Mouse (Mus musculus) limb, embryonic 12.5 days (tissue): ENCODE measurements at regions not wholly inside any gene's neighbourhood (a gene's known extent, or its start where the extent isn't known, plus 50 kb on each side); places are given as distances from the start of the nearest gene placed in this dataset.

Experiments used
- ATAC-seq: fragments of 200-750 bp; cut with Nextera tagmentation; 2 replicates; pipeline ENCODE4 v1.8.0; 2017; ENCODE audit warnings: low read depth, moderate TSS enrichment; ENCODE audit not compliant: insufficient number of reproducible peaks, insufficient read depth, low FRiP score, low TSS enrichment
- H3K27ac ChIP-seq: fragments of 300-500 bp; sonication (generic); 2 replicates; pipeline ENCODE4 v1.5.1; 2016; ENCODE audit warnings: mild to moderate bottlenecking, moderate library complexity
- H3K27me3 ChIP-seq: fragments of 300-500 bp; sonication (generic); 2 replicates; pipeline ENCODE4 v1.6.1; 2016; ENCODE audit warnings: mild to moderate bottlenecking, moderate library complexity
- H3K36me3 ChIP-seq: fragments of 300-500 bp; sonication (generic); 2 replicates; pipeline ENCODE4 v1.6.1; 2016; ENCODE audit warnings: mild to moderate bottlenecking, moderate library complexity
- H3K4me1 ChIP-seq: fragments of 300-500 bp; sonication (generic); replicated peaks from 2 replicates; pipeline ENCODE4 v1.6.1; 2016
- H3K4me2 ChIP-seq: fragments of 300-500 bp; sonication (generic); 2 replicates; pipeline ENCODE4 v1.6.1; 2016; ENCODE audit warnings: mild to moderate bottlenecking, moderate library complexity
- H3K4me3 ChIP-seq: fragments of 300-500 bp; sonication (generic); replicated peaks from 2 replicates; pipeline ENCODE4 v1.5.1; 2016; ENCODE audit warnings: mild to moderate bottlenecking
- H3K9ac ChIP-seq: fragments of 300-500 bp; sonication (generic); replicated peaks from 2 replicates; pipeline ENCODE4 v1.6.1; 2016; ENCODE audit warnings: mild to moderate bottlenecking, moderate library complexity
- H3K9me3 ChIP-seq: fragments of 300-500 bp; sonication (generic); 2 replicates; pipeline ENCODE4 v1.6.1; 2016; ENCODE audit warnings: mild to moderate bottlenecking, moderate library complexity
- WGBS: fragments of 180-500 bp; shearing (Covaris S2); methylation state at CpG from one replicate; pipeline ENCODE4 v1.1.7; 2016; 5-methylcytosine and 5-hydroxymethylcytosine counted together

- no peak overlapping the region for H3K4me2 ChIP-seq
- H3K4me1 ChIP-seq, result no peaks in the 10 kb centered on the region
- no peak overlapping the region for H3K9ac ChIP-seq
- no peaks in the 10 kb centered on the region for H3K9me3 ChIP-seq
- ATAC-seq, result no peak
- no peak overlapping the region for H3K4me3 ChIP-seq
- no peak overlapping the region for H3K27ac ChIP-seq
- no peaks in the 10 kb centered on the region for H3K36me3 ChIP-seq
- WGBS, result 91% methylated on average over 2 of the region's 2 CpGs
- H3K27me3 ChIP-seq, result no peaks in the 10 kb centered on the region
These were observed 561.5 kb downstream of the Tmem114 start for GRCm38 (mm10) chr16:7863406-7863805.

DNA sequence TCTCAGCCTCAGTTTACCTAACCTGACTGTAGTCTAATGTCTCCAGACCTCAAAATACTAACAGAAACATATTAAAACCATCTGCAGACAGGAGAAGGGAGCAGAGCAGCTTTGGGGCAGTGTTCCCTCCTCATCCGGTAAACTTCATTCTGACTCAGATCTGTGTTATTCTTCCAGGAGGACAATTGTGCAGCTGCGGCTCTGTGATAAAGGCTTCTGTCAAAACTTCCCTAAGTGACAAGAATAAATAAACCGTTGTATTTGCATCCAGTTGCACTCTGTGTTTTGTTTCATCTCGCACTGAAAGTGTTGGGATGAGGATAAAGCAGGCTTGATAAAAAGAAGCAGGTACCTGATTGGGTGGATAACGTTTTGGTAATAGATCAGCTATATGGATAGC is 585.8 kb downstream of the Tmem114 start:
- no peak for ATAC-seq
- WGBS, result 85% methylated on average over 5 of the region's 5 CpGs
- Histone ChIP-seq H3K4me1 (no peaks in the 10 kb centered on the region), H3K36me3 (no peaks in the 10 kb centered on the region), H3K4me3 (no peak overlapping the region), H3K9ac (no peak overlapping the region), H3K9me3 (no peaks in the 10 kb centered on the region), H3K4me2 (no peak overlapping the region), H3K27me3 (no peaks in the 10 kb centered on the region), H3K27ac (no peak overlapping the region)

- H3K27me3 ChIP-seq, result no peaks in the 10 kb centered on the region
- H3K9ac ChIP-seq, result no peak overlapping the region
- no peaks in the 10 kb centered on the region for H3K36me3 ChIP-seq
- H3K27ac ChIP-seq, result no peak overlapping the region
- no peak overlapping the region for H3K4me3 ChIP-seq
- 69% methylated on average over 6 of the region's 6 CpGs for WGBS
- no peak overlapping the region for H3K4me2 ChIP-seq
- no peak for ATAC-seq
- H3K9me3 ChIP-seq, result no peaks in the 10 kb centered on the region
- H3K4me1 ChIP-seq, result no peaks in the 10 kb centered on the region
These were observed 593.8 kb downstream of the Tmem114 start for GRCm38 (mm10) chr16:7831142-7831541.

DNA sequence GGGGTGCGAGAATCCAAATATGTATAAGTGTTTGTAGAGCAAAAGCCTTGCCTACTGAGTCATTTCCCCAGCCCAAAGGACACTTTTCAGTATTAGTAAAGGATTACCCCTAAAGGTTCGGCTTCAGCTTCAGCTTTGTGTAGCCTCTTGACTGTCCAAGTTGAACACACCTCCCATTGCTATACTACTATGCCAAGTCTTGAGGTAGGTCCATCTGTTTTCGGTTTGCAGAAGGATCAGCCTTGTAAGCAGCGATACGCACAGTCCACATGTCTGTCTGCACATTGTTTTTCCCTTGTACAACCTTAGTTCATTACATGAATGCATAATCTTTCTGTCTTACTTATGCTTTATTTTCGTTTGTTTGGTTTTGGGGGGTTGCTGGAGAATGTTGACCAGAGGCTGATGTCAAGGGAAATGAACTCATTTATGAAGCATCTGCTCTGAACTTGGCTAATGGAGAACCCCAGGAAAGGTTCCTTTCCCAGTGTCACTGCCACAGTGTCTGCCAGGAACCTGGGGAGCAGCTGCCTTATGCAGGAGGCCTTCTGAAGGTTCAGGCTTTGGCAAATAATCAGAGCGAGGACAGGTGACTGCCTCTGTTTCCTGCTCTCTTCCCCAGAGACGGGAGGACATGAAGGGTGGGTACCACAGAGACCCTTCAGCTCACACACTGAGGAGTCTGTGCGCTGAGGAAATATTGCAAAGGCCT is 594.8 kb downstream of the Tmem114 start:
- Histone ChIP-seq H3K27ac (no peak overlapping the region), H3K9me3 (no peaks in the 10 kb centered on the region), H3K4me1 (no peaks in the 10 kb centered on the region), H3K9ac (no peak overlapping the region), H3K27me3 (no peaks in the 10 kb centered on the region), H3K4me3 (no peak overlapping the region), H3K4me2 (no peak overlapping the region), H3K36me3 (no peaks in the 10 kb centered on the region)
- WGBS, result 76% methylated on average over 9 of the region's 9 CpGs
- ATAC-seq, result no peak

- Histone ChIP-seq H3K4me3 (no peak overlapping the region), H3K36me3 (no peaks in the 10 kb centered on the region), H3K27me3 (no peaks in the 10 kb centered on the region), H3K9ac (no peak overlapping the region), H3K27ac (no peak overlapping the region), H3K9me3 (no peaks in the 10 kb centered on the region), H3K4me1 (no peaks in the 10 kb centered on the region), H3K4me2 (no peak overlapping the region)
- no peak for ATAC-seq
- WGBS, result 85% methylated on average over 2 of the region's 2 CpGs
These were observed 623.8 kb downstream of the Tmem114 start for GRCm38 (mm10) chr16:7801161-7801560.

- ATAC-seq, result no peak
- H3K36me3 ChIP-seq, result no peaks in the 10 kb centered on the region
- H3K4me1 ChIP-seq, result no peaks in the 10 kb centered on the region
- H3K4me3 ChIP-seq, result no peak overlapping the region
- WGBS, result 67% methylated on average over 8 of the region's 8 CpGs
- H3K9me3 ChIP-seq, result no peaks in the 10 kb centered on the region
- H3K27me3 ChIP-seq, result no peaks in the 10 kb centered on the region
- no peak overlapping the region for H3K27ac ChIP-seq
- no peak overlapping the region for H3K4me2 ChIP-seq
- no peak overlapping the region for H3K9ac ChIP-seq
These were observed 627.7 kb downstream of the Tmem114 start for GRCm38 (mm10) chr16:7797176-7797786.

DNA sequence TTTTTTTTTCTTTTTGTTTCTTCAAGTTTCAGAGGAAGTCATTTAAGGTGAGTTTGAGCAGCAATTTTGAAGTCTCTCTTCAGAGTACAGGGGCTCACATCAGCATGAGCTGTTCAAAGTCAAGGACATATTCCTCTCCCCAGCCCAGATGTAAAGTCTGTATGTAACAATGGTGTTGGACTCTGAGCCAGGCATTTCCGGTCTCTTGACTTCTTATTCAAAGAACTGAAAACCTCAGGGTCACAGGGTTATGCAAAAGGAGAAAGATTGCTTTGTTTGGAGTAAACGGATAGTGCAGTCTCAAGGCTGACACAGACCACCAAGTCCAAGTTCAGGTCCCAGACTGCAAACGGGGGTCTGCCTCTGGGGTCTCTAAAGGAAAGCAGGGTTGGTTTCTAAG is 629.4 kb downstream of the Tmem114 start:
- Histone ChIP-seq H3K27me3 (no peaks in the 10 kb centered on the region), H3K9ac (no peak overlapping the region), H3K4me2 (no peak overlapping the region), H3K27ac (no peak overlapping the region), H3K36me3 (no peaks in the 10 kb centered on the region), H3K4me3 (no peak overlapping the region), H3K9me3 (no peaks in the 10 kb centered on the region), H3K4me1 (no peaks in the 10 kb centered on the region)
- WGBS, result 72% methylated on average over 3 of the region's 3 CpGs
- no peak for ATAC-seq

- H3K36me3 ChIP-seq, result no peaks in the 10 kb centered on the region
- no peak overlapping the region for H3K9ac ChIP-seq
- H3K4me1 ChIP-seq, result no peaks in the 10 kb centered on the region
- no peak overlapping the region for H3K4me3 ChIP-seq
- no peak for ATAC-seq
- no peaks in the 10 kb centered on the region for H3K27me3 ChIP-seq
- H3K27ac ChIP-seq, result no peak overlapping the region
- H3K4me2 ChIP-seq, result no peak overlapping the region
- 86% methylated on average over 3 of the region's 3 CpGs for WGBS
- H3K9me3 ChIP-seq, result no peaks in the 10 kb centered on the region
These were observed 632.4 kb downstream of the Tmem114 start for GRCm38 (mm10) chr16:7792521-7792920.

GRCm38 (mm10) chr16:7790260-7790659 is 634.7 kb downstream of the Tmem114 start:
- ATAC-seq, result no peak
- 89% methylated on average over 4 of the region's 4 CpGs for WGBS

GRCm38 (mm10) chr16:7788209-7788608 is 636.7 kb downstream of the Tmem114 start:
- H3K4me3 ChIP-seq, result no peak overlapping the region
- H3K36me3 ChIP-seq, result no peaks in the 10 kb centered on the region
- no peaks in the 10 kb centered on the region for H3K4me1 ChIP-seq
- no peaks in the 10 kb centered on the region for H3K27me3 ChIP-seq
- ATAC-seq, result no peak
- H3K9ac ChIP-seq, result no peak overlapping the region
- 70% methylated on average over 2 of the region's 2 CpGs for WGBS
- no peak overlapping the region for H3K4me2 ChIP-seq
- H3K9me3 ChIP-seq, result no peaks in the 10 kb centered on the region
- H3K27ac ChIP-seq, result no peak overlapping the region

More at GRCm38 (mm10) chr16:7790260-7790659, 634.7 kb downstream of the Tmem114 start:
- H3K36me3 ChIP-seq, result no peaks in the 10 kb centered on the region
- no peak overlapping the region for H3K4me3 ChIP-seq
- no peaks in the 10 kb centered on the region for H3K9me3 ChIP-seq
- no peaks in the 10 kb centered on the region for H3K4me1 ChIP-seq
- no peak overlapping the region for H3K4me2 ChIP-seq
- no peaks in the 10 kb centered on the region for H3K27me3 ChIP-seq
- H3K27ac ChIP-seq, result no peak overlapping the region
- no peak overlapping the region for H3K9ac ChIP-seq

GRCm38 (mm10) chr16:7781506-7781905 is 643.4 kb downstream of the Tmem114 start:
- Histone ChIP-seq H3K9ac (no peak overlapping the region), H3K27me3 (no peaks in the 10 kb centered on the region), H3K9me3 (no peaks in the 10 kb centered on the region), H3K4me2 (no peak overlapping the region), H3K4me1 (no peaks in the 10 kb centered on the region), H3K36me3 (no peaks in the 10 kb centered on the region), H3K4me3 (no peak overlapping the region), H3K27ac (no peak overlapping the region)
- no peak for ATAC-seq
- 94% methylated on average over 2 of the region's 2 CpGs for WGBS

GRCm38 (mm10) chr16:7775635-7776034 is 649.3 kb downstream of the Tmem114 start:
- no peak overlapping the region for H3K9ac ChIP-seq
- H3K4me3 ChIP-seq, result no peak overlapping the region
- 84% methylated on average over 3 of the region's 3 CpGs for WGBS
- H3K27ac ChIP-seq, result no peak overlapping the region
- H3K4me1 ChIP-seq, result no peaks in the 10 kb centered on the region
- H3K9me3 ChIP-seq, result no peaks in the 10 kb centered on the region
- H3K4me2 ChIP-seq, result no peak overlapping the region
- H3K36me3 ChIP-seq, result no peaks in the 10 kb centered on the region
- no peak for ATAC-seq
- no peaks in the 10 kb centered on the region for H3K27me3 ChIP-seq
